Mouse (Mus musculus): ENCODE data around the gene Akap13.

DNA sequence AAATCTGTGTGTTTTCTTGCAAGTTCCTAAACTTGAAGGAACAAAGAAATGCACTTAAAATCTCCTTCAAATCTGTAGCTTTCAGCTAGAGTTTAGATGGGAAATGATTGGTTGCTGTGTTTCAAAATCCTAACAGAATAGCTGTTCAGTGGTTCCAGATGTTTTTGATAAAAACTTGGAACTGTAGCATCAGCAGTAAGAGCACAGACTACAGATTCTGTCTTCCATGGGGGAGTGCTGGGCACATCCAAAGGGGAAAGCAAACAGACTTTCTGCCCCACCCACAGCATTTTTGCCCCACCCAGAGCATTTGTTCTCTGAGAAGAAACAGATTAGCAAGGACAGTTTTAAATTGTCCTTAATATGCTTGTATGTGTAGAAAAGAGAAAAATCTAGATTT is 184.7 kb downstream of the Akap13 start:
- no peak for TF ChIP-seq POLR2A (IDR thresholded peaks at IDR 0.05; ENCODE audit: extremely low read depth, insufficient read depth, low read length)
- TF ChIP-seq CTCF (IDR thresholded peaks at IDR 0.05; ENCODE audit: low read depth, low read length), result no peak
